Mouse (Mus musculus) layer of hippocampus, adult 6 months (tissue): ENCODE results near the gene Pex7. TPM values are rescaled to one million over a fixed set of nuclear protein-coding genes. Genes with fewer than 3 reads are reported as not detected.

ENCODE experiments used
- long read RNA-seq, 2 experiments: library from polyadenylated mRNA; unstranded; transcript quantifications; one replicate each; pipeline ENCODE4 v2.0.0; 2019 to 2020
- polyA plus RNA-seq: library from polyadenylated mRNA; unstranded; fragments of <200 nt; fragmentation: Nextera tagmentation; gene quantifications from 2 replicates; pipeline ENCODE4 v1.2.3, GENCODE M21; 2021

The Pex7 gene
- polyA plus RNA-seq, result 24.4 and 28.2 TPM in 2 replicates
- long read RNA-seq, experiment 1, full-length matches to known transcripts, result 64 of 71 reads
- long read RNA-seq, experiment 1, partial matches to known transcripts, result 6 of 71 reads
- long read RNA-seq, experiment 1, other reads (novel, unspliced or antisense), result 1 of 71 reads
- long read RNA-seq, experiment 2, full-length matches to known transcripts, result 127 of 130 reads
- long read RNA-seq, experiment 2, partial matches to known transcripts, result 0 of 130 reads
- long read RNA-seq, experiment 2, other reads (novel, unspliced or antisense), result 3 of 130 reads

GRCm38 (mm10) chr10:19907246-19907804, at the start of gene Pex7:
Gene Pex7, minus strand, starts transcription at chr10:19907689.

GRCm38 (mm10) chr10:19934384-19935294, 27.1 kb upstream of the Pex7 start, which contains the start of gene Map3k5:
Gene Map3k5, plus strand, starts transcription at chr10:19934472.

GRCm38 (mm10) chr10:19850998-19851691, 56.3 kb downstream of the Pex7 start, which contains the start of gene Slc35d3:
Gene Slc35d3, minus strand, starts transcription at chr10:19851459.

Other genes with a start within 250 kb of the Pex7 start
- 0.09 TPM in 1 of 2 replicates, not detected in the other for gene Il20ra, start 195.1 kb downstream of the Pex7 start, polyA plus RNA-seq
- gene Slc35d3, start 56.2 kb downstream of the Pex7 start, polyA plus RNA-seq, result 0.58 and 0.62 TPM in 2 replicates
- gene Map3k5, start 26.8 kb upstream of the Pex7 start, polyA plus RNA-seq, result 4.4 and 5.4 TPM in 2 replicates
- gene Map7, start 240.8 kb upstream of the Pex7 start, polyA plus RNA-seq, result 16.7 and 18.0 TPM in 2 replicates